Mouse (Mus musculus): Measurements from ENCODE around the gene Ppil4. TPM values are rescaled to one million over a fixed set of nuclear protein-coding genes. Genes with fewer than 3 reads are reported as not detected.

Gene Ppil4
- polyA plus RNA-seq, 1 experiment from 2014 or later: 44.3 TPM

- H3K27me3 ChIP-seq (replicated peaks; ENCODE audit: control insufficient read depth, insufficient read depth, low read length): peaks cover 26% of the 10 kb centered on the region
- no peaks in the 10 kb centered on the region for H3K9me3 ChIP-seq (ENCODE audit: control insufficient read depth, low read length)
- DNase-seq (ENCODE audit: low spot score) (no peak), ATAC-seq (replicated peaks; ENCODE audit: low FRiP score) (no peak)
- WGBS: 67% methylated on average over 11 of the region's 11 CpGs
- no peak overlapping the region for H3K9ac ChIP-seq (ENCODE audit: low read depth, low read length)
- H3K4me1 ChIP-seq (replicated peaks; ENCODE audit: control insufficient read depth, insufficient read depth, low read length): no peaks in the 10 kb centered on the region
- no peak overlapping the region for H3K27ac ChIP-seq (ENCODE audit: low read depth, low read length)
- no peak overlapping the region for H3K4me3 ChIP-seq (ENCODE audit: low read depth, low read length)
- H3K4me2 ChIP-seq: no peak overlapping the region
- no peaks in the 10 kb centered on the region for H3K36me3 ChIP-seq (ENCODE audit: control insufficient read depth, insufficient read depth, low read length)
Observed at GRCm38 (mm10) chr10:7870571-7871315, 78.1 kb downstream of the Ppil4 start.

GRCm38 (mm10) chr10:7871381-7872020 is 78.8 kb downstream of the Ppil4 start:
- no peak for DNase-seq (ENCODE audit: low spot score)
- ATAC-seq (replicated peaks; ENCODE audit: low FRiP score): no peak
- H3K27me3 ChIP-seq (replicated peaks; ENCODE audit: control insufficient read depth, insufficient read depth, low read length): peaks cover 25% of the 10 kb centered on the region
- H3K27ac ChIP-seq (ENCODE audit: low read depth, low read length): no peak overlapping the region
- no peak overlapping the region for H3K4me3 ChIP-seq (ENCODE audit: low read depth, low read length)
- no peaks in the 10 kb centered on the region for H3K4me1 ChIP-seq (replicated peaks; ENCODE audit: control insufficient read depth, insufficient read depth, low read length)
- WGBS: 84% methylated on average over 5 of the region's 5 CpGs
- no peak overlapping the region for H3K4me2 ChIP-seq
- H3K36me3 ChIP-seq (ENCODE audit: control insufficient read depth, insufficient read depth, low read length): no peaks in the 10 kb centered on the region
- no peak overlapping the region for H3K9ac ChIP-seq (ENCODE audit: low read depth, low read length)
- no peaks in the 10 kb centered on the region for H3K9me3 ChIP-seq (ENCODE audit: control insufficient read depth, low read length)

Small RNA genes within 50 kb of the gene (microRNA-seq; reads per million reads assigned to microRNA genes)
- gene Mir5104 (ENCODE audit: borderline number of aligned reads): 2.1 reads per million

Other genes with a start within 250 kb of the Ppil4 start
- 1.8 and 2.3 TPM in 2 replicates for gene Lrp11, start 203.1 kb upstream of the Ppil4 start, polyA plus RNA-seq (2014; fragmentation: Nextera tagmentation; extraction: Ambion mirVana)
- 66.1 and 68.3 TPM in 2 replicates for gene Nup43, start 125.4 kb upstream of the Ppil4 start, polyA plus RNA-seq (2014; fragmentation: Nextera tagmentation; extraction: Ambion mirVana)
- 137 and 143 TPM in 2 replicates for gene Pcmt1, start 111.8 kb upstream of the Ppil4 start, polyA plus RNA-seq (2014; fragmentation: Nextera tagmentation; extraction: Ambion mirVana)
- gene Lats1, start 111.7 kb upstream of the Ppil4 start, polyA plus RNA-seq (2014; fragmentation: Nextera tagmentation; extraction: Ambion mirVana): 7.7 and 7.9 TPM in 2 replicates
- 63.6 and 68.0 TPM in 2 replicates for gene Katna1, start 66.9 kb upstream of the Ppil4 start, polyA plus RNA-seq (2014; fragmentation: Nextera tagmentation; extraction: Ambion mirVana)
- 41.5 and 48.0 TPM in 2 replicates for gene Ginm1, start 67 bp upstream of the Ppil4 start, polyA plus RNA-seq (2014; fragmentation: Nextera tagmentation; extraction: Ambion mirVana)
- gene Zc3h12d, start 39.6 kb downstream of the Ppil4 start, polyA plus RNA-seq (2014; fragmentation: Nextera tagmentation; extraction: Ambion mirVana): 0.05 and 0.16 TPM in 2 replicates
- 19.9 and 23.0 TPM in 2 replicates for gene Tab2, start 163.3 kb downstream of the Ppil4 start, polyA plus RNA-seq (2014; fragmentation: Nextera tagmentation; extraction: Ambion mirVana)

Measured in liver, embryonic 11.5 days (tissue).